Mouse (Mus musculus): ENCODE measurements around the gene Trp73. TPM values are rescaled to one million over a fixed set of nuclear protein-coding genes. Genes with fewer than 3 reads are reported as not detected.

Trp73 gene
- polyA plus RNA-seq, 2 experiments = 2.2 to 2.6 TPM

DNA sequence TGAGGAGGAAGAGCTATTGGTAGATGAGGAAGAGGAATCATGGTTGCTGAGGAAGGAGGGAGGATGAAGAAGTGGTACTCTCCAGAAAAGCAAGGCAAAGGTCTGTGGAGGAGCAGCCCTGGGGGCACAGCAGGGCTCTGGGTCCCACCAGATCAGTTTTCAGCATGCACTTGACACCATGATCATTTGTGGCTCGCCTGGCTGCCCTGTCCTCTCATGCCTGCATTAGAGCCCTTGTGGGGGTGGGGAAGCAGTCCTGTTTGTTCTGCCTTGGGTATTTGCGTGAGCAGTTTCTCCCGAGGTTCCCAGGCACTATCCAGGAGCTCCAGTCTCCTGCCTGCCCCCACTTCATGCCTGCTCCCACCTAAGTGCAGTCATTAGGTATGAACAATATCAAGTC lies 102.9 kb downstream of the Trp73 start:
- H3K9me3 ChIP-seq (ENCODE audit: control insufficient read depth, low read length) = no peaks in the 10 kb centered on the region
- ATAC-seq (ENCODE audit: low FRiP score, low read depth) = no peak
- no peak overlapping the region for H3K4me2 ChIP-seq (replicated peaks; ENCODE audit: low read depth, low read length, severe bottlenecking)
- no peak overlapping the region for H3K9ac ChIP-seq (ENCODE audit: low read depth, low read length, severe bottlenecking)
- H3K27me3 ChIP-seq (ENCODE audit: control insufficient read depth, insufficient read depth, low read length) = no peaks in the 10 kb centered on the region
- TF ChIP-seq POLR2A (IDR thresholded peaks at IDR 0.05; ENCODE audit: borderline replicate concordance, extremely low read depth, insufficient read depth, insufficient read length) = no peak
- H3K36me3 ChIP-seq (ENCODE audit: control insufficient read depth, insufficient read depth, low read length) = no peaks in the 10 kb centered on the region
- H3K27ac ChIP-seq (replicated peaks; ENCODE audit: low read depth, low read length) = no peak overlapping the region
- no peak overlapping the region for H3K4me3 ChIP-seq (replicated peaks; ENCODE audit: low read length)
- WGBS = 33% methylated on average over 3 of the region's 3 CpGs
- no peaks in the 10 kb centered on the region for H3K4me1 ChIP-seq (ENCODE audit: control insufficient read depth, insufficient read depth, low read length)
- no peak for DNase-seq (ENCODE audit: low spot score)

DNA sequence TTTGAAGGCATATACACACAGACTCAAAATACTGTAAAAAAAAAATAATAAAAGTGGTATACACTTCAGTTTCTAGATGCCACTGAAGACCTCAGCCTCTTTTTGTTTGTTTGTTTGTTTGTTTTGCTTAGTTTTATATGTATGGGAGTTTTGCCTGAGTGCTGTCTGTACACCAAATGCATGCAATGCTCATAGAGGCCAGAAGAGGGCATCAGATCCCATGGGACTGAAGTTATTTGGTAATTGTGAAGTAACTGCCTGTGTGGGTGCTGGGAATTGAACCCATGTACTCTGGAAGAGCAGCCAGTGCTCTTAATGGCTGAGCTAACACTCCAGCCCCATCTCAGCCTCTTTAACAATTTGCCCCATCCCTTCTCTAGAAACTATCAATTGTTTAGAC lies 111.4 kb downstream of the Trp73 start:
- Histone ChIP-seq H3K4me2 (replicated peaks; ENCODE audit: low read depth, low read length, severe bottlenecking) (no peak overlapping the region), H3K27ac (replicated peaks; ENCODE audit: low read depth, low read length) (no peak overlapping the region), H3K4me1 (ENCODE audit: control insufficient read depth, insufficient read depth, low read length) (peaks cover 11% of the 10 kb centered on the region), H3K9me3 (ENCODE audit: control insufficient read depth, low read length) (no peaks in the 10 kb centered on the region), H3K9ac (ENCODE audit: low read depth, low read length, severe bottlenecking) (no peak overlapping the region), H3K36me3 (ENCODE audit: control insufficient read depth, insufficient read depth, low read length) (no peaks in the 10 kb centered on the region), H3K27me3 (ENCODE audit: control insufficient read depth, insufficient read depth, low read length) (peaks cover 32% of the 10 kb centered on the region), H3K4me3 (replicated peaks; ENCODE audit: low read length) (no peak overlapping the region)
- no peak for TF ChIP-seq POLR2A (IDR thresholded peaks at IDR 0.05; ENCODE audit: borderline replicate concordance, extremely low read depth, insufficient read depth, insufficient read length)
- DNase-seq (ENCODE audit: low spot score) = no peak
- ATAC-seq (ENCODE audit: low FRiP score, low read depth) = no peak

DNA sequence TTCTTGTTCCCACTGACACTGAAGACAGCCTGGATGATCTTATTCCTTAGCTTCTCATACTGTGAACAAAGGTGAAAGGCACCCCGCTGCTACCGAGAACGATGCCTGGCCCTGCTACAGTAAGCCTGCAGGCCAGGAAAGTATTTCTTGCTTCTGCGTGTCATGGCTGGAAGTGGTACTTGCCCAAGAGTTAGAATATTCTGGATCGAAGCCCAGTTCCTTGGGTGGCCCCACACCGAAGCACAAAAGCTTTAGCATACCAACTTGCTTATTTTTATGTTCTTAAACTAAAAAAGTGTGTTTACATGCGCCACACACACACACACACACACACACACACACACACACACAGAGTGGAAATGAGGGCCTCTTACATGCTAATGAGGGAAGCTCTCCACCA lies 111.9 kb downstream of the Trp73 start:
- Histone ChIP-seq H3K27ac (replicated peaks; ENCODE audit: low read depth, low read length) (no peak overlapping the region), H3K4me1 (ENCODE audit: control insufficient read depth, insufficient read depth, low read length) (peaks cover 11% of the 10 kb centered on the region), H3K4me2 (replicated peaks; ENCODE audit: low read depth, low read length, severe bottlenecking) (no peak overlapping the region), H3K27me3 (ENCODE audit: control insufficient read depth, insufficient read depth, low read length) (peaks cover 33% of the 10 kb centered on the region), H3K4me3 (replicated peaks; ENCODE audit: low read length) (no peak overlapping the region), H3K9me3 (ENCODE audit: control insufficient read depth, low read length) (no peaks in the 10 kb centered on the region), H3K36me3 (ENCODE audit: control insufficient read depth, insufficient read depth, low read length) (no peaks in the 10 kb centered on the region), H3K9ac (ENCODE audit: low read depth, low read length, severe bottlenecking) (no peak overlapping the region)
- no peak for DNase-seq (ENCODE audit: low spot score)
- 68% methylated on average over 7 of the region's 7 CpGs for WGBS
- no peak for TF ChIP-seq POLR2A (IDR thresholded peaks at IDR 0.05; ENCODE audit: borderline replicate concordance, extremely low read depth, insufficient read depth, insufficient read length)
- no peak for ATAC-seq (ENCODE audit: low FRiP score, low read depth)

DNA sequence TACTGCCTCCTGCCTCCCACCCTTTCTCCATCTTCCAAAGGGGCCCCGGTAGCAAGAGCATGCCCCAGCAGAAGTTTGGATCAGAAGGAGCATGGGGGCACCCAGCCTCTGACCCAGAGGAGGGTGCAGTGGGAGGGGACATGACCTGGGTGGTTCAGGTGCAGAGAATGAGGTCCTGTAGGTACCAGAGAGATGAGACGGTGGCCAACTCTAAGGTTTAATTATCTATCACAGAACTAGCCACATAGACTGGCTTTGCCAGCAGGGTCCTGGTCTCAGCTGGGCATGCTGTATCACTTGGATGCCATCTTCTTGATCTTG lies 113.6 kb downstream of the Trp73 start:
- 21% methylated on average over 2 of the region's 2 CpGs for WGBS
- Histone ChIP-seq H3K4me3 (replicated peaks; ENCODE audit: low read length) (0 out of 2 replicates have a peak overlapping the region, but pooled peaks have one; percentile 34), H3K4me1 (ENCODE audit: control insufficient read depth, insufficient read depth, low read length) (peaks cover 11% of the 10 kb centered on the region), H3K9ac (ENCODE audit: low read depth, low read length, severe bottlenecking) (no peak overlapping the region), H3K27ac (replicated peaks; ENCODE audit: low read depth, low read length) (no peak overlapping the region), H3K9me3 (ENCODE audit: control insufficient read depth, low read length) (no peaks in the 10 kb centered on the region), H3K36me3 (ENCODE audit: control insufficient read depth, insufficient read depth, low read length) (peaks cover 12% of the 10 kb centered on the region), H3K27me3 (ENCODE audit: control insufficient read depth, insufficient read depth, low read length) (peaks cover 33% of the 10 kb centered on the region), H3K4me2 (replicated peaks; ENCODE audit: low read depth, low read length, severe bottlenecking) (peak overlapping the region; percentile 59)
- ATAC-seq (ENCODE audit: low FRiP score, low read depth) (no peak), DNase-seq (ENCODE audit: low spot score) (no peak)
- TF ChIP-seq POLR2A (IDR thresholded peaks at IDR 0.05; ENCODE audit: borderline replicate concordance, extremely low read depth, insufficient read depth, insufficient read length) = no peak

DNA sequence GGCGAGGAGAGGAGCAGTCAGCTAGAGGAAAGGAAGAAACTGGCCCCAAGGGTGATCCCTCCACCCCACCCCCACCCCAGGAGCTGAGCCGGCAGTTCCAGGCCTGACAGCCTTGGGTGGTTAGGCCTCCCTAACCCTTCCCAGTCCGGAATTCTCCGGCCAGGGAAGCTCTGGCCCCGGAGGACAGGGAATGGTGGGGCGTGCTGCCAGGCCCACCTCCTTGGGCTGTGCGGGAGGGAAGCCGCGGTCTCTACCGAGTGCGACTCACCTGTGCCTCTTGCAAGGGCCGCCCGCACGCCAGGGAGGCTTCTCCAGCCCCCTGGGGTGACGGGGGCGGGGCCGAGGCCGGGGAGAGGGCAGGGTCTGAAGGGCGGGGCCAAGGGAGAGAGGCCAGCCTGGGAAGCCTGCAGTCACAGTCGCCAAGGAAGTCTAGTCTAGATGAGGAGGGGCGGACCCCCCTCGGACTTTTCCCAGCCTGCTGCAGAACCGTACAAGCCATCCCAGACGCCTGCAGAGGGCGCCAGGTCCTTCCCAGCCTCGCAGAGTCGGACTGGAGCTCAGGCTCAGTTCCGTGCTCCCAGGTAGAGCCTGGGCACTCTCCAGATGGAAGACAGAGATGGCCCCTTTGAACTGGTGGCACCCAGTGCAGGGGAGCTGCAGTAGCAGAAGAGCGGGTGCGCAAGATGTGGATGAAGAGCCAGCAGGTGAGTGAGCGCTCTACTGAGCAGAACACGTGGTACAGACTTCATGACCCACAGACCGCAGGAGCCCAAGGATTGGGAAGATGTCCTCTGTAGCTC lies 114.2 kb downstream of the Trp73 start, which contains the start of gene Smim1:
Gene Smim1 (minus strand): TSS at position 590 of the 800 bp plus-strand sequence.
- Histone ChIP-seq H3K9me3 (ENCODE audit: control insufficient read depth, low read length) (no peaks in the 10 kb centered on the region), H3K4me1 (ENCODE audit: control insufficient read depth, insufficient read depth, low read length) (peaks cover 11% of the 10 kb centered on the region), H3K36me3 (ENCODE audit: control insufficient read depth, insufficient read depth, low read length) (peaks cover 18% of the 10 kb centered on the region), H3K4me3 (replicated peaks; ENCODE audit: low read length) (peak within 1 kb of the TSS; percentile 34), H3K27me3 (ENCODE audit: control insufficient read depth, insufficient read depth, low read length) (peaks cover 33% of the 10 kb centered on the region), H3K9ac (ENCODE audit: low read depth, low read length, severe bottlenecking) (peak within 1 kb of the TSS; percentile 48; the same call in 1 of the 2 replicates), H3K4me2 (replicated peaks; ENCODE audit: low read depth, low read length, severe bottlenecking) (peak within 1 kb of the TSS; percentile 59), H3K27ac (replicated peaks; ENCODE audit: low read depth, low read length) (no peak within 1 kb of the TSS)
- peak; percentile 54 for DNase-seq (ENCODE audit: low spot score)
- no peak for TF ChIP-seq POLR2A (IDR thresholded peaks at IDR 0.05; ENCODE audit: borderline replicate concordance, extremely low read depth, insufficient read depth, insufficient read length)
- peak; percentile 53; the same call in 1 of the 2 replicates for ATAC-seq (ENCODE audit: low FRiP score, low read depth)
- 3% methylated on average over 31 of the region's 33 CpGs for WGBS
